Mouse (Mus musculus): ENCODE measurements around the gene Tnik. TPM values are rescaled to one million over a fixed set of nuclear protein-coding genes. Genes with fewer than 3 reads are reported as not detected.

Gene Tnik
- polyA plus RNA-seq, 1 experiment from 2014 or later, result 37.8 TPM

DNA sequence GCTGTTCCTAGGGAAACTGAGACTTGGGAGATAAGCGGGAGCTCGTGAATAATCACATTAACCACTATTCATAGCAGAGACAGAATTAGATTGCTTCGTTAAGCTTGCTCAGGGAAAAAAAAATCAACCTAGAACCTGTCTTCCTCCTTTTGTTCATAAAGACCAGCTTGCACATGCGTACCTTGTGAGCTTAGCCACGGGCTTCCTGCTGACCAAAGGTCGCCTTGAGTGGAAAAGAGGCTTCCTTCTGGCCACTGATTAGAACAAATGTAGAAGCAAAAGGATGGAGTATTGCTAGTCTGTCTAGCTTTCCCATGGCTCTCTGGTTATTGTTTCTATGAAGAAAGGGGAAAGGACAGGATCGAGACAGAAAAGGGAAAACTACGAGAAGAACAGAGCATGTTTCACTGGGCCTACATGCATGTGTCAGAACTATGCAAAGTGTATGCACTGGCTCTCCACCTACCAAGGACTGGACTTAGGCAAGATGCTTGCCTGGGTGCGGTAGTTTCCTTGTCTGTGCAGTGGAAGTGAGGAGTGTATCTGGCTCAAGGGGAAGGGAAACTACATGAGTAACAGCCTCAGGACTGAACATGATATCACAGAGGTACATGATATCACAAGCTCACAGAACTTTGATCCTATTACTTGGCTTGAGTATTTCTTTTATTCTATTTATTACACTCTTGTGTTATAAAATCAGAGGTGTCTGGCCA lies 322.9 kb downstream of the Tnik start:
- H3K36me3 ChIP-seq (replicated peaks), result no peaks in the 10 kb centered on the region
- no peak for ATAC-seq (ENCODE audit: low FRiP score)
- no peaks in the 10 kb centered on the region for H3K4me1 ChIP-seq
- H3K4me2 ChIP-seq, result no peak overlapping the region
- 79% methylated on average over 9 of the region's 9 CpGs for WGBS
- no peak overlapping the region for H3K27ac ChIP-seq
- H3K9ac ChIP-seq, result no peak overlapping the region
- H3K9me3 ChIP-seq, result no peaks in the 10 kb centered on the region
- H3K27me3 ChIP-seq, result no peaks in the 10 kb centered on the region
- no peak overlapping the region for H3K4me3 ChIP-seq (replicated peaks)

DNA sequence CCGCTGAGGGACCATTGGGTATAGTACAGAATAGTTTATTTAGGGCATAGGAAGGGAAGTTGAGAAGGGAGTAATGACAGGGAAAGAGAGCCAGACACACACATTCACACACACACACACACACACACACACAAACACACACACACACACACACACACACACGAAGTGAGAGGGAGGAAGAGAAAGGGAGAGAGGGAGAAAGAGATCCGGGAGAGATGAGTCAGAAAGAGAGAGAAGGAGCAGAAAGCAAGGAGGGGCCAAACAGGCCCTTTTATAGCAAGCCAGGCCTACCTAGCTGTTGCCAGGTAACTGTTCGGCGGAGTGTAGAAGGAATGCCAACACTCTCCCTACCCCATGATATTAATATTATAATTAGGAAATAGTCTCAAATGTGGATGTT lies 324.8 kb downstream of the Tnik start:
- H3K4me3 ChIP-seq (replicated peaks), result no peak overlapping the region
- H3K27me3 ChIP-seq, result no peaks in the 10 kb centered on the region
- no peaks in the 10 kb centered on the region for H3K36me3 ChIP-seq (replicated peaks)
- no peaks in the 10 kb centered on the region for H3K9me3 ChIP-seq
- no peak overlapping the region for H3K9ac ChIP-seq
- no peak overlapping the region for H3K27ac ChIP-seq
- ATAC-seq (ENCODE audit: low FRiP score), result no peak
- 91% methylated on average over 5 of the region's 5 CpGs for WGBS
- H3K4me2 ChIP-seq, result no peak overlapping the region
- no peaks in the 10 kb centered on the region for H3K4me1 ChIP-seq

DNA sequence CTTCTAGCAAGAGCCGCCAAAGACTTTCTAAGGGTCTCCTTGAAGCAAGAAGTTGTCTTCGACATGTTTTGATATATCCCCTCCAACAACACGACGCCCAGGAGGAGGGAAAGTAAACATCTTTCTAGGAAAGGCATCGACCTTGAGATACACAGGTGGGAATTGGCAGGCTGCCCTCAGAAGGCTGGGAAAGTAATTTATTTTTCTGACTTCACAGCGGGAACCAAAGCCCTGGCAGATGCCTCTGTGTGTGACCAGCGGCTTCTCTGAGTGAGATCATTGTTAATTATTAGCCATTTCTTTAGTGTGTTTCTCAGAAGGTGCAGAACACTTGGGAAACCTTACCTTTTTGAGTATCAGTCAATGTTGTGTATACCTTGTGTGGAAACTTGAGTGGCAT lies 328.3 kb downstream of the Tnik start:
- Histone ChIP-seq H3K4me2 (no peak overlapping the region), H3K9ac (no peak overlapping the region), H3K36me3 (replicated peaks) (peaks cover 16% of the 10 kb centered on the region; the same call in 1 of the 2 replicates), H3K4me1 (no peaks in the 10 kb centered on the region), H3K27me3 (no peaks in the 10 kb centered on the region), H3K4me3 (replicated peaks) (no peak overlapping the region), H3K9me3 (no peaks in the 10 kb centered on the region), H3K27ac (no peak overlapping the region)
- ATAC-seq (ENCODE audit: low FRiP score), result no peak
- 83% methylated on average over 7 of the region's 7 CpGs for WGBS

DNA sequence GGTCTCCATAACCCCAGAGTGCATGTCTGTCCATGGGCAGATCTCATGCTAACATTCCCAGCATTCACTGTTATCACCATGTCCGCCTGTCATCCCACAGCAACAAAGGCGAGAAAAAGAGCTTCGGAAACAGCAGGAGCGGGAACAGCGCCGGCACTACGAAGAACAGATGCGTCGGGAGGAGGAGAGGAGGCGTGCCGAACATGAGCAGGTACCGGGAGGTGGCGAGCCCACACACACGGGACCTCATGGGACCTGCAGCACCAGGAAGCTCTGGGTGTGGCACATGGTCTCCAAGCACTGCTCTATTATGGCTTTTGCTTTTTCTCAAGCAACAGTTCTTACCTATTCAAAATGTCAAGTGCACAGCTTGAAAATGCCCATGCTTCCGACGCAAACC lies 330.9 kb downstream of the Tnik start:
- 96% methylated on average over 16 of the region's 16 CpGs for WGBS

DNA sequence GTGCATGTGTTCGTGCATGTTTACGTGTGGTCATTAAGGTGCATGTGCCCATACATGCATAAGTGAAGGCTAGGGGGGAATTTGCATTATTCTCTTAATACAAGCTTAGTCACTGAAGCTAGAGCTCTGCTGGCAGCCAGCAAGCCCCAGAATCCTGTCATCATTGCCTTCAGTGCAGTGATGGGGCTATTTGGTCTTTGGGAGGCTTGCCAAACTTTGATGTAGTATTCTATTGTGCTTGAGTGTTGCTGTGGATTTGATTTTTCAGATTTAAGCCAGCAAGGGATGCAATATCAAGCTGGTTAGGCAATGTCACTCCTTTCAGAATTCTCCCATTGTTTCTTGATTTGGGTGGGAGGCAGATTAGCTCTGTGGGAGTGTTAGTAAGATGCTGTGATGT lies 336.5 kb downstream of the Tnik start:
- H3K4me2 ChIP-seq, result no peak overlapping the region
- WGBS, result 91% methylated on average over 2 of the region's 2 CpGs
- H3K9ac ChIP-seq, result no peak overlapping the region
- no peak for ATAC-seq (ENCODE audit: low FRiP score)
- H3K36me3 ChIP-seq (replicated peaks), result peaks cover 34% of the 10 kb centered on the region
- no peaks in the 10 kb centered on the region for H3K27me3 ChIP-seq
- H3K4me3 ChIP-seq (replicated peaks), result no peak overlapping the region
- no peaks in the 10 kb centered on the region for H3K4me1 ChIP-seq
- no peaks in the 10 kb centered on the region for H3K9me3 ChIP-seq
- no peak overlapping the region for H3K27ac ChIP-seq

More for the DNA sequence above, 330.9 kb downstream of the Tnik start:
- no peaks in the 10 kb centered on the region for H3K4me1 ChIP-seq
- no peaks in the 10 kb centered on the region for H3K27me3 ChIP-seq
- no peak overlapping the region for H3K4me3 ChIP-seq (replicated peaks)
- no peak for ATAC-seq (ENCODE audit: low FRiP score)
- no peaks in the 10 kb centered on the region for H3K9me3 ChIP-seq
- no peak overlapping the region for H3K27ac ChIP-seq
- no peak overlapping the region for H3K4me2 ChIP-seq
- no peak overlapping the region for H3K9ac ChIP-seq
- peaks cover 31% of the 10 kb centered on the region for H3K36me3 ChIP-seq (replicated peaks)

DNA sequence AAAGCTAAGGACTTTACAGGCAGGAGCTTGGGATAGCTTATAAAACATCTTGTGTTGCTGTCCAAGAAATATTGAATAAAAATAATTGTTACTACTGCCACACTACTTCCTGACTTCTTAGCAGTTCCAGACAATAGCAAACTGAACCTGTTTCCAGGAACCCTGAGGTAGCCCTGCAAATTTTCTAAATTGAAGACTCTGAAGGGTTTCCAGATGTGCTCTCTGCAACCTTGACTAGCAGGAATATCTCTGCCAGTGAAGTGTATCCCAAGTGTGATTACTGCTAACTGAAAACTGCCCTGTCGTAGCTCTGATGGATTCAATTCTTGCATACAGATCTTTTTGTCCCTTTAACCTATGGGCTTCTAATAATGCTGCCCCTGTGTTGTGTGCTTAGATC lies 343.7 kb downstream of the Tnik start:
- H3K9ac ChIP-seq, result no peak overlapping the region
- no peaks in the 10 kb centered on the region for H3K9me3 ChIP-seq
- H3K36me3 ChIP-seq (replicated peaks), result peaks cover 12% of the 10 kb centered on the region
- WGBS, result 55% methylated on average over 1 of the region's 1 CpGs
- H3K27ac ChIP-seq, result no peak overlapping the region
- no peak overlapping the region for H3K4me2 ChIP-seq
- H3K27me3 ChIP-seq, result no peaks in the 10 kb centered on the region
- no peak overlapping the region for H3K4me3 ChIP-seq (replicated peaks)
- no peaks in the 10 kb centered on the region for H3K4me1 ChIP-seq
- no peak for ATAC-seq (ENCODE audit: low FRiP score)

DNA sequence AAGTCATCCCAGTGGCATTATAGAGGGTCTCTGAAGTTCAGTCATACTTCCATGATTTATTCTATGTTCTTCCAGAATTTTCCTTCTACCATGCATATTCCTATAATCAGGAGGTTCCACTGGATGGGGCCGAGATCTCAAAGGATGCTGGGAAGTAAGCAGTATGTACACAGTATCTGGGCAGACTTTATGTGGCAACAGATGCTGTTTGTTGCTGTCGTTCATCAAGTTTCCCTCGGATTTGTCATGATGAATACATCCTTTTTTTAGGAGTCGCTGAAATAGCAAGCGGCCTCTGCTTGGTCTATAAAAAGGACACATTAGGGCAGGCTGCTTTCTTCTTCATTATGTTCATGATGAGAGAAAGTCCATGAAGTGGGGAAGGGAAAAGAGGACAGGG lies 349.3 kb downstream of the Tnik start:
- ATAC-seq (ENCODE audit: low FRiP score), result no peak
- Histone ChIP-seq H3K9ac (no peak overlapping the region), H3K27ac (no peak overlapping the region), H3K36me3 (replicated peaks) (no peaks in the 10 kb centered on the region; the same call in 1 of the 2 replicates), H3K4me2 (no peak overlapping the region), H3K9me3 (no peaks in the 10 kb centered on the region), H3K27me3 (no peaks in the 10 kb centered on the region), H3K4me3 (replicated peaks) (no peak overlapping the region), H3K4me1 (no peaks in the 10 kb centered on the region)
- WGBS, result 85% methylated on average over 5 of the region's 5 CpGs

DNA sequence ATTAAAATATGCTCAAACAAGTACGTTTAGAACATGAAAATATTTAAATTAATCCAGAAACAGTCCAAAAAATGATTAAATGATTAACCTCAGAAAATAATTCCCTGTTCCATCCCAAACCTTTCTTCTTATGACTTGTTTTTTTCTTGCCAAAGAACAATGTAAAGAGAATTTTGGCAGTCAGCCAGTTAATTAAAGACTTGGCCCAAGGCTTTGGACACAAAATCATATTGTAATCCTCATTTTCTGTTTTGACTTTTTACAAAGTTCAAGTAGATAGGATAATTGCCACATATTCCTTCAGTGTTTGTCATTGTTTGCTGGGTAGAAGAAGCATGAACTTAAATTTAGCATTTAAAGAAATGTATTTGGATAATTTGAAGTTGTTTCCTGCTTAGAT lies 353.4 kb downstream of the Tnik start:
- no peaks in the 10 kb centered on the region for H3K9me3 ChIP-seq
- H3K4me1 ChIP-seq, result no peaks in the 10 kb centered on the region
- no peak overlapping the region for H3K4me2 ChIP-seq
- H3K4me3 ChIP-seq (replicated peaks), result no peak overlapping the region
- H3K9ac ChIP-seq, result no peak overlapping the region
- ATAC-seq (ENCODE audit: low FRiP score), result no peak
- no peak overlapping the region for H3K27ac ChIP-seq
- WGBS, result 62% methylated on average over 1 of the region's 1 CpGs
- H3K36me3 ChIP-seq (replicated peaks), result peaks cover 3% of the 10 kb centered on the region; the same call in 1 of the 2 replicates
- H3K27me3 ChIP-seq, result no peaks in the 10 kb centered on the region

DNA sequence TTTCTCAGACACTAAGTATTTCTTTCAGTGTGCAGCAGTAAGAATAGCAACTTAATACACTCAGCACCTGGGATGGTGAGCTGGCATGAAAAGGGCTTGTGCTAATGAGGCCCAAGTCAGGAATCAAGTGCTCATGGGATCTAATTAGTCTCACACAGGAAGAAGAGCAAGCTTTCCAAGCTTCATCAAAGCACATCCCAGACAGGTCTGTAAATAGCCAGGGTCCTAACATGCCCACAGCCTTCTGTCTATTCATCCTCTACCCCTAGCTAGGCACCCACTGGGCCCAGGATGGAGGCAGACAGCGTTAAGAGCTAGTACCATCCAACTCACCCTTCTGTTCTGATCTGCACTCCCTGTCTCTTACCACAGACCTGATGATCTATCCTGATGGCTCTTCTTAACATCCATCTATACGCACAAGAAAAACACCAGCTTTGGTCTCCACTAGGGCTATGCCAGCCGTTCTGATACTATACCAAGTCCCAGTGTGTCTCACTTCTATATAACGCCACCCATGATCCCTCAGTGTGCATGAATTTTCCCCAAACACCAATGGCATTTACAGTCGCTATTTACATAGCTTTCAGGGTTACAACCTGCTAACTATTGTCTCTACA lies 354.1 kb downstream of the Tnik start:
- H3K4me1 ChIP-seq, result no peaks in the 10 kb centered on the region
- WGBS, result 78% methylated on average over 5 of the region's 5 CpGs
- no peaks in the 10 kb centered on the region for H3K9me3 ChIP-seq
- H3K4me3 ChIP-seq (replicated peaks), result no peak overlapping the region
- no peaks in the 10 kb centered on the region for H3K27me3 ChIP-seq
- no peak overlapping the region for H3K4me2 ChIP-seq
- H3K36me3 ChIP-seq (replicated peaks), result peaks cover 3% of the 10 kb centered on the region; the same call in 1 of the 2 replicates
- H3K27ac ChIP-seq, result no peak overlapping the region
- H3K9ac ChIP-seq, result no peak overlapping the region
- peak; percentile 44; the same call in 1 of the 2 replicates for ATAC-seq (ENCODE audit: low FRiP score)

DNA sequence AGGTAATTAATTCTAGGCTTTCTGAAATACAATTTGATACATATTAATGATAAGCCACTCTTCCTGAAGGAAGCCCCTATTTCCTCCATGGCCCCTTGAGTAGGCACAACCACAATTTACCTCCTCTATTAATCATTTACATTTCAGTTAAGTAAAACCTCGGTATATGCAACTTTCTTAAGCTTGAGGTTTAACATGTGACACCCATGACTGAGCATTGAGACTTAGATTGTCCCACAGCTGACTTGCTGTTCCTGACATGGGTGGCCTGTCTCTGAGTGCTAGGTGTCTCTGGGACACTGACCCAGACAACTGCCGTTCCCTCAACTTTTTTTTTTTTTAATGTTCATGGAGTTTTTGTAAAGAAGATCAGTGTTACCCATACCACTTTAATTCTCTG lies 358.8 kb downstream of the Tnik start:
- Histone ChIP-seq H3K9ac (no peak overlapping the region), H3K9me3 (no peaks in the 10 kb centered on the region), H3K4me2 (no peak overlapping the region), H3K4me1 (no peaks in the 10 kb centered on the region), H3K27ac (no peak overlapping the region), H3K27me3 (no peaks in the 10 kb centered on the region), H3K36me3 (replicated peaks) (peaks cover 22% of the 10 kb centered on the region), H3K4me3 (replicated peaks) (no peak overlapping the region)
- WGBS, result 86% methylated on average over 2 of the region's 2 CpGs
- no peak for ATAC-seq (ENCODE audit: low FRiP score)

DNA sequence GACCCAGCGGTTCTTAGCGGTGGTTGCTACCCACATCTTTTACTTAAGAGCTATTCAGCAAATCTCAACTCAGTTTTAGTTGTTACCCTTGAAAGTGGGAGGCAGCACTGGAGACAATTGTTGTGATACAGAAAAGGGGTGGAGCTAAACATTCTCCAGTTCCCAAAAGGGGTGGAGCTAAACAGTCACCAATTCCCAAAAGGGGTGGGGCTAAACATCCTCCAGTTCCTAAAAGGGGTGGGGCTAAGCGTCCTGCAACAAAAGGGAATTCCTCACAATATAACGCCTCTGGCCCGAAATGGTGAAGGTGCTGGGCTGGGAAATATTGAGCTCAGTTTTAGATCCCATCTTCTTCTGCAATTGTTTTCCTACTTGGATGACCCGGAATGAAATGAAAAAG lies 363.8 kb downstream of the Tnik start:
- no peak overlapping the region for H3K9ac ChIP-seq
- 95% methylated on average over 6 of the region's 6 CpGs for WGBS
- H3K4me3 ChIP-seq (replicated peaks), result no peak overlapping the region
- H3K36me3 ChIP-seq (replicated peaks), result peaks cover 19% of the 10 kb centered on the region
- H3K27ac ChIP-seq, result no peak overlapping the region
- H3K4me2 ChIP-seq, result no peak overlapping the region
- no peaks in the 10 kb centered on the region for H3K9me3 ChIP-seq
- no peaks in the 10 kb centered on the region for H3K27me3 ChIP-seq
- no peaks in the 10 kb centered on the region for H3K4me1 ChIP-seq
- no peak for ATAC-seq (ENCODE audit: low FRiP score)

DNA sequence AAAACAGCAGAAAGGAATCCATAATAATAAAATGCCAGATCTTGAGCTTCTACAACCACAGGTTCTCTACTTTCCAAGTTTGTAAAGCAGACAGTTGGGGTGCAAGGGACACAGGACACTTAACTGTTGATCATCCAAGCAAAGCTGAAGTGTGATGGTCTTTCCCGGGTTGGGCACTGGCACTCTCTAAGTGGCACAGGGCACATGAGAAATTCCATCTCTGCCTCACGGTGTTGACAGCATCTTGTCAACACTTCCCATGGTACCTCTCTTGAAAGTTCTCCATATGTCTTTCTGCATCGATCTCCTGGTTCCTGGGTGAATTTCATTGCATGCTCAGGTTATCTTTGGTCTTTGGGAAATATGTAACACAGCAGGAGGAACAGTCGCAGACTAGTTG lies 373.8 kb downstream of the Tnik start:
- Histone ChIP-seq H3K36me3 (replicated peaks) (no peaks in the 10 kb centered on the region), H3K4me3 (replicated peaks) (no peak overlapping the region), H3K27ac (no peak overlapping the region), H3K9me3 (no peaks in the 10 kb centered on the region), H3K9ac (no peak overlapping the region), H3K4me1 (no peaks in the 10 kb centered on the region), H3K27me3 (no peaks in the 10 kb centered on the region), H3K4me2 (no peak overlapping the region)
- WGBS, result 89% methylated on average over 4 of the region's 4 CpGs
- ATAC-seq (ENCODE audit: low FRiP score), result no peak

DNA sequence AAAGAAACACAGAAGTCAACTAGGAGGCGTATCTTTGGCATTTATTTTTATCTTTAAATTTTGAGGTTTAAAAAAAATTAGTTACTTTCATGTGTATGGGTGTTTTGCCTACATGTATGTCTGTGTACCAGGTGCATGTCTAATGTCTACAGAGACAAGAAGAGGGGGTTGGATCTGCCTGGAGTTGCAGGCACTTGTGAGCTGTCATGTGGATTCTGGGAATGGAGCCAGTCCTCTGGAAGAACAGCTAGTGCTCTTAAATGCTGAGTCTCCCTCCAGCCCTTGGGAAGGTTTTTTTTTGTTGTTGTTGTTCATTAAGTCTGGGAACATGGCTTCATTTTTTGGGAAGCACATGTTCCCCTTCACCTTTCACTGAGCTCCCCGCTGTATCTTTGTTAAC lies 375.9 kb downstream of the Tnik start:
- Histone ChIP-seq H3K27ac (no peak overlapping the region), H3K27me3 (no peaks in the 10 kb centered on the region), H3K4me2 (no peak overlapping the region), H3K9me3 (no peaks in the 10 kb centered on the region), H3K36me3 (replicated peaks) (no peaks in the 10 kb centered on the region), H3K4me1 (no peaks in the 10 kb centered on the region), H3K4me3 (replicated peaks) (no peak overlapping the region), H3K9ac (no peak overlapping the region)
- no peak for ATAC-seq (ENCODE audit: low FRiP score)
- 87% methylated on average over 2 of the region's 2 CpGs for WGBS

Data from forebrain, embryonic 12.5 days (tissue).